Mouse (Mus musculus): ENCODE measurements around the gene Prkg1.
A peak's percentile ranks its signal among the peaks of the same experiment; 100 is the strongest.

The Prkg1 gene

DNA sequence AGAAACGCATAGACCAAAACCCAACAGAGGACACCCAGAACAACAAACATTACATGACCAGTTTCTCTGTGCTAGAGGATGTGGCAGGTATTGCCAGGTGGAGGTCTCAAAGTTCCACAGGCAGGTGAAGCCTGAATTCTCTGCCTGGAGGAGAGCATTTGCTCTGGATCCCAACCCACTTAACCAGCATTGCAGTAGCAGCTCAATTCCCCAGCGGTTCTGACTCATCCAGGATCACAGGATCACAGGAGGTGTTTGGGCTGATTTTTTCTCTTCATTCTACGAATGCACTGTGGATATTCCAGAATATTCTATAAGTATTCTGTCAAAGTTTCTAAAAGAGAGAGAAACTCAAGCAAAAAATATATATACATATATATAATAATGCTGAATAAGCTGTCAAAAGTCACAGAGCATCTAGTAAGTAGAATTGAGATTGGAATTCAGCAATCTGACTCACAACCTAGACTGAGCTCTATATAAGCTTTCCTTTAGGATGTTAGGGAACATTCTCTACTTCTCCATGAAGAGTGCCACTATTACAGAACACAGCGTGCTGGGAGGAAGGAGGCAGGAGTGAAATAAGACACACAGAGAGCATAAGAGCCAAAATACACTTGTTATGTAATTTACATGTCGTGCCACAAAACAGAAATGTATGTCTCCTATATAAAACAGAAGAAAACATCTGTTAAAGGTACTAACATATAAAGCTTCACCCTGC is 833.2 kb downstream of the Prkg1 start:
- DNase-seq (ENCODE audit: extremely low read depth, insufficient read length, low spot score), result no peak

DNA sequence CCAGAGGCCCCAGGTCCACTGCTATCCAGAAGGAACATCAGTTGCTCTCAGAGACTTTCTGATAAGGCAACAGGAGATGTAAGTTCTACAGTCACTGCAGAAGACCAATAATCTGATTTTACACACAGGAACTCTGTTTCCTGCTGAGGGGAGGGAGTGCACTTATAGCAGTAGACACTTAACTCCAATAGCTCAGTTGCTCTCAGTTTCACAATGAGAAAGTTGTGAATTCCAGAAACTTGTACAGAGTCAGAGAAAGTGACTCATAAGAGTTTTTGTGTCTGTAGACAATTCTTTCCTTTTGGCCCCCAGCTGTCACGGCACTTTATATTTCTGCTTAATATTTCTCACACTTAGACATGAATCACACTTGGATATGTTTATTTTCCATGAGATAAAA is 840.8 kb downstream of the Prkg1 start:
- peak; percentile 15 for DNase-seq (ENCODE audit: extremely low read depth, insufficient read length, low spot score)

DNA sequence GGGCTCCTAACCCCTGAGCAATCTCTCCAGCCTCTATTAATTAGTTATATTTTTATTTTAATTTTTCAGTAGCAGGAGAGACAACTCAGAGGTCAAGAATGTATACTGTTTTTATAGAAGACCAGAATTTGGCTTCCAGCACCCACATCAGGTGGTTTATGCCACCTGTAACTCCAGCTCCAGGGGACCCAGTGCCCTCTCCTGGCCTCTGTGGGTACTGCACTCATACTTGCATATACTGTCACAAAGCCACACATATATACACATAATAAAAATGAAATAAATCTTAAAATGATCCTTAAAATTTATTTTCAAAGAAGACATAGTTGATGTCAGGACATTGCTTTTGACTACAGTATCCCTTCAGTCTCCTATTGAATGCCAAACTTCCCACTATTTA is 862.5 kb downstream of the Prkg1 start:
- DNase-seq (ENCODE audit: extremely low read depth, insufficient read length, low spot score), result no peak

DNA sequence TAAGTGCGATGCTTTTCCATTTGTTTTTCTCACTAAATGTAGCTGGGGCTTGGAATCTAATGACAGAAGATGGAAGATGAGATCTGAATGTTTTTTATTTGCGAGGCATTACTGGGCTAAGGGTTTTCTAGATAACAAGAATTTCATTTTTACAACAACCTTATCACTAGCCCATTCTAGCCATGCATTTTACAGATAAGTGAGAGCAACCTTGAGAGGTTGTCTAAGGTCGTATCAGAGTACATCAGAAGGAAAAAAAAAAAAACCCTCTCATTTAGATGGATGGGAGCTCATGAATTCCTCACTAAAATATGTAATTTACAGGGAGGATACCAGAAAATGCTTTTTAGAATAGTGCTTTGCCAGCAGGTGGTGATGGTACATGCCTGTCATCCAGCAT is 863.8 kb downstream of the Prkg1 start:
- DNase-seq (ENCODE audit: extremely low read depth, insufficient read length, low spot score), result no peak

DNA sequence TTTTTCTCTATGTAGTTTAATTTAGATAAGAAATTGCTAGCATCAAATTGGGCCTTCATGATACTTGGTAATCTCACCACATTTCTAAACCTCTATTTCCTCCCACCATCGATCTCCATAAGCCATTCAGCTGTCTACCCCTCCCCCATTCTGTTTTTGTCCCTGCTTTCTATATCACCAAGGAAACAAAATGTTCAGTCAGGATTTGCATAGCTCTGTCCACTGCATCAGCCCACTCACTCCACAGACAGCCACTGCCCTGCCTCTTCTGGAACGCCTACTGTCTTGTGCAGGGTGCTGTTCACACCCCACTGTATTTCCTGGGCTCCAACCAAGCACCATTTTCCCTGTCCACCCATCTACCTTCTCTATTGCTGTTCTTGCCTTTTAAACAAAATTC is 874.5 kb downstream of the Prkg1 start:
- no peak for DNase-seq (ENCODE audit: extremely low read depth, insufficient read length, low spot score)

DNA sequence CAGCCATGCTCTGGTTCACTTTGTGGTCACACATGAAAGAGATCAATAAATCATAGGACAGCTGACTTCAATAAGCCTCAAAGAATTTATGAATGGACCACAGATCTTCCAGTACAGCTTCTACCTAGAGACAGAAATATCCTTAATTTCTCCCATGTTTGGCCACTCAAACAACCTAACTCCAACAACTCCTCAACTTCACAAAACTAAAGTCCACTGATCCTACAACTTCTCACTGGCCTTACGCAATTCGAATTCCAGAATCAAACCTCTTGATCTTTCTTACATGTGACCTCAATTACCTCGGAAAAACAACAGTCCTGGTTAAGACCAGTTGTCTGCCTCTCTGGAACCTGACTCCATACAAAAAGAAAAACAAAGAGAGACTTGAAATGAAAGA is 875.0 kb downstream of the Prkg1 start:
- DNase-seq (ENCODE audit: extremely low read depth, insufficient read length, low spot score), result no peak

DNA sequence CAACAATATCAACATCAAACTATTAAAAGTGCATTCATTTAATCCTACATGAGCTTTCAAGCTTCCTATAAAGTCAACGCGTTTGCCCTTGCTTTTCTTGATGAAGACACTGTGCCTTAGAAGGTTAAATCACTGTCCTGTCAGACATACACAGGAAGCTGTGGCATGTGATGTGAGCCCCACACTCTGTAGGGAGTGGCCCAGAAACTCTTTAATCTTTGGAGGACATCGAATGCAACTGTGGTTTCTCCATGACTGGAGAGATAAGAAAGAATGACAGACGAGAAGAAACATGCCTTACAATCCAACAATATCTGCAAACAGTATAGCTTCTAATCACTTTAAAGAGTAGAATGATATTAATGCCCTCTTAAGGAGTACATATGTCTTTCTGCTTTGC is 903.4 kb downstream of the Prkg1 start:
- DNase-seq (ENCODE audit: extremely low read depth, insufficient read length, low spot score), result peak; percentile 5

DNA sequence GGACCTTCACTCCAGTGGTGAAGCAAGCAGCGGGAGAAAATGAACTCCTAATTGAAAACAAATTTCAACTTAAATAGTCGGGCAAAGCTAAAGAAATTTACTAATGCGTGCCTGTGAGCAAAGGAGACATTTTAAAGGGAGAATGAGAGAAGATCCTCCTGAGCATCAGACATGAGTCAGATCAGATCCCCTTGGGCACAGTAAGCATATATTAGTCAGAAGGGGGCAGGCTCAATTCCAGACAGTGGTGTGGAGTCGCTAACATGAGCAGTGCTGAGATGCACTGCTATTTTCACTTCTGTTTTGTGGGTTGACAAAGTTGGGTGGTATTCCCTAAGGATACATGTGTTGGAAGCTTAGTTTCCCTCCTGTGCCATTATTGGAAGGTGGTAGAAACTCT is 913.8 kb downstream of the Prkg1 start:
- DNase-seq (ENCODE audit: extremely low read depth, insufficient read length, low spot score), result peak; percentile 27

DNA sequence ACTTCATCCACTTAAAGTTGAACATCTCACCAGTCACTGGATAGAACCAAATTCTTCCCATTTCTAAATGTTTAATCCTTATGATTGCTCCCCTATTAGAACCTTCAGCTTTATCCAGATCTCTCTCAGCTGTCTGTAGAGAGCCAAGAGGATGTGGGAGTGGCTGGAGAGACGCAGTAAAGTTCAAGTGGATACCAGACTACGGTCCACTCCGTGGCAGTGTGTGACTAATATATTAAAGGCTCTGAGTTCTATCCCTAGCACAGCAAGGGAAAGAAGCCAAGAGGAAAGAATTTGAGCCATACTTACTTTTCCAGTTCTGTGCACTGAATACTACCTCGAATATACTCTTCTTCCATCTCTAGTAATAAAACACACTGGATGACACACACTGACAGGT is 919.9 kb downstream of the Prkg1 start:
- no peak for DNase-seq (ENCODE audit: extremely low read depth, insufficient read length, low spot score)

DNA sequence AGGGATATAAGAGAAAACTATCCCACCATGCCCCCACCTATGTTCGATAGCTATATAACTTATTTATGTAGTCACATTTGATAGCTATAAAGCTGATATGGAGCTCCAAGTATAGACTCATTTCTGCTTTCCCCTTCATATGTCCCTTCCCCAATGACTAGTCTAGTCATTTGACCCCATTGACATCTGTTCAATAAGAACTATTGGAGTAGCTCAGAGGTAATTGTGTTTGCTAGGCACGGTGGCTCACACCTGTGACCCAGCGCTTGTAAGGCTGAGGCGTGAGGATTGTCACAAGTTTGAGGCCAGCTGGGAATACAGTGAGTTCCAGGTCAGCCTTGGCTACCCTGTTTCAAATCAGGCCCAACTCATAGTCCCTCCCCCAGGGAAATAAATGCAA is 921.2 kb downstream of the Prkg1 start:
- no peak for DNase-seq (ENCODE audit: extremely low read depth, insufficient read length, low spot score)

DNA sequence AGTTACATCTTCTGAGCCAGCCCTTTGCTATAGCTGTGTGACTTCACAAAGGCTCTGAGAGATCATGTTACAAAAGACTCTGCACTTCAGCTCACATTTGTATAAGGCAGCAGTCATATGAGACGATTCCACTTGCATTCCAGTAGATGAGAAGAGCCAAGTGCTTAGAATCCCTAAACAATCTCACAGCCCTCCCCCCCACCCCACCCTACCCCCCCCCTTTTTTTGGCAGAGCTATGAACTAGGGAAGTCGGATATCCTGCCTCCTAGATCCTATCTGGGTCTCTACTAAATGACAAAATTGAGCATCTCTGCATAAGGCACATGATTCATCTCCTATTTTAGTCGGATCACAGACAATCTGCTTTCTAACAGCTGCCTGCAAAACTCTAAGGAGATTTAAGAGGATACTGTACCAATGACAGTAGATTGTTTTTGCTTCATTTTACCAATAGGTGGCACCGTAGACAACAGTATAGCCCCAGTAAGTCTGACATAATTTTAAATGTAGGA is 921.7 kb downstream of the Prkg1 start:
- no peak for DNase-seq (ENCODE audit: extremely low read depth, insufficient read length, low spot score)

DNA sequence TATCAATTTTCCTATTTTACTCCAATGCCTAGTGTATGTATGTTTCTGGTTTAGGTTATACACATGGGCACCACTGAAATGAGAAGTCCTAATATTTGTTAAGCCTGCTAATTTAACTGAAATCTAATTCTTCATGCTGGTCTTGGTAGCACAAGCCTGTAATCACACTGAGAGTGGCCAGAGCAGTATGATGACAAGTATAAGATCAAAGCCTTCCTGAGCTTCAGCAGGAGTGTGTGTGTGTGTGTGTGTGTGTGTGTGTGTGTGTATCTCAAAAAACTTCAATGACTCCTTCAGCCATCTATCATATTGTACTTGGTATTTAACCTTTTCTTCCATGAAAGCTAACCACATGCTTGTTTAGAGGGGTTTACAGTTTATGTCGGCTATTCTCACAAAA is 922.2 kb downstream of the Prkg1 start:
- no peak for DNase-seq (ENCODE audit: extremely low read depth, insufficient read length, low spot score)

DNA sequence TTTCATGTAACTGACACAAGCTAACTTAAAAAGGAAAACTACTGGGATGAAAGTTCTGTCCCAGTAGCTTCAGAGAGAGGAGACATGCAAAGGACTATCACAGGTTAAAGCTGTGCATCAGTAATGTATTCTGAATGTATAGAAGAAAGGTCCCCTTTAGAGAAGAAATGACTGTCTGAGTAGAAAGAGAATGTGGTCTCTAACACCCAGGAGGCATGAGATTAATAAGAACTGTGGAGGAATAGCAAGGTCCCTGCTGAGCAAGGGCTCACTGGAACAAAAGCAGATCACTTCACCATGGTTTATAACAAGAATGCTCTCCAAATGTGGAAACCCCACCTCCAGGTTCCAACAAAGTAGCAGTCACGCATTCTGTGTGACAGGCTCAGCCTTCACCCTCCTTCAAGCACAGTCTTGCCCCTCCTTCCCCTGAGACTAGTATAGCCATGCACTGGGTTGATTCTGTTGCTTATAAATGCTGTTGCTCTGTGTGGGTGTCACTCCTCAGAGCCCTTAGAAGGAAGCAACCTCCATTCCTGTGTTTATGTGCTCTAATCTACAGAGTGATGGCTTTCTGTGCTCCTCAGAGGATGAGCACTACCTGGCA is 931.7 kb downstream of the Prkg1 start:
- DNase-seq (ENCODE audit: extremely low read depth, insufficient read length, low spot score), result no peak

DNA sequence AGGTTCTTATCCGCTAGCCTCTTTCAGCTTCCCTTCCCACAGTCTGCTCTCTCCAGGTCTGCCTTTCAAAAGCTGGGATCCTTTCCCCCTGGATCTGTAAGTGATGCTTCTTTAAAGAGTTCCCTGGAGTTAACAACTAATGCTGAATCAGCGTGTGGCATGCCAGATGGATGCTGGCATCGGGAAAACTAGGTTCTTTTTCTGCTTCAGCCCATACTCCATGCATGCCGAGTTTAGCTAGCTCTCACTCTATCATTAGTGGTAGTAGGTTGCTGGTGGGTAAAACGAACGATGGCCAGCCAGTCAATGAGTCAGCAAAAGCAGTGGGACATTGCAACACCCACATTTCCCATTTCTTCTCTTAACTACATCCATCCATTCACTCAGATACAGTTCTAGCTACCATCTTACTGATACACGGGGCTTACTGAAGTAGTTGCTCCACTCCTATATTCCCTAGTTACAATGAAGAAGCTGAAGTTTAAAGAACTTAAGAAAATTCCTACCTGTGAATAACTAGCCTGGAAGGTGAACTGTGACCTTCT is 935.5 kb downstream of the Prkg1 start:
- DNase-seq (ENCODE audit: extremely low read depth, insufficient read length, low spot score), result no peak

DNA sequence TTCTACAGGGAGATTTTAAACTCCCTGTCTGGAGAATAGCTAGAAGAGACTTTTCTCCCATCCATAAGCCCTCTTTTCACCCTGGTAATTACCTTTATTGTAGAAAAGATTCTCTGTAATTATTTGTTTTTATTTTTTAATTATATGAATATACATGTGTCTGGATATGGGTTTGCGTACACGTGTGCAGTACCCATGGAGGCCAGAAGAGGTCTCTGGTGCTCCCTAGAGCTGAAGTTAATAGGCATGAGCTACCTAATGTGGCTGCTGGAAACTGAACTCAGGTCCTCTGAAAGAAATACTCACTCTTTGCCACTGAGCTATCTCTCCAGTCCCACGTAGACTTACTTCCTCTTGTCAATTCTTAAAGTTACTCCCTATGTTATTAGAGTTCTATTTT is 937.0 kb downstream of the Prkg1 start:
- DNase-seq (ENCODE audit: extremely low read depth, insufficient read length, low spot score), result no peak

DNA sequence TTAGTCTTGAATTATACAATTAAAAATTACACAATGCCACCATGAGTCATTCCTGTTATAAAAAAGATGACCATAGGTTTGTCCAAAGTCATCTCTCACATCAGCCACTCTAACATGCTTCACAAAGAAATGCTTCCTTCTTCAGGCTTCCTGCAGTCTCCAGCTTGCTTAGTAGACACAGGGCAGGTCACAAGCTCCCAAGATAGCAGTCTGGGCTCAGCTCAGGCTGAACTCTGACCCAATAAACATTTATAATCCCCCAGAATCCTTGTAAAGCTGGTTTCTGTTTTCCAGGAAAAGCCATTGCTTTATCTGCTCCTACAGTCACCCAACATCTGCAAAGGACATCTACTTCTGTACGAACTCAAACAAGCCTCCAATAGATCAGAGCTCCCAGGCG is 938.7 kb downstream of the Prkg1 start:
- DNase-seq (ENCODE audit: extremely low read depth, insufficient read length, low spot score), result no peak

DNA sequence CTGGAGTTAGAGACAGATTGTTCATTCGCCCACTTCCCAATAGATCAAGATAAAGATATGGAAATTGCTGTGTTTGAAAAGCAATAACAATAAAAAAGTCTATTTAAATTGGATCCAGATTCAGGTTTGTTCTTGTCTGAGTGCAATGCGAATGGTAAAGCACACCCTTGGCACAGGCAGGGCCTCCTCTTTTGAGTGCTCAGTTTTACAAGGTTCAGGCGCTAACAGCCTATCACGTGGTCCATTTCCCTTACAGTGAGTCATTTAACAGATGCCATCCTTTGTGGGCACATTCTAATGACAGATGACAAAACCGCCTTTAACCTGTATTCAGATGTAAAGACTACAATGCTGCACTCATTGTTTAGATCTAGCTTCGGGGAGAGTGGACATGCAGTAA is 949.2 kb downstream of the Prkg1 start:
- DNase-seq (ENCODE audit: extremely low read depth, insufficient read length, low spot score), result no peak

DNA sequence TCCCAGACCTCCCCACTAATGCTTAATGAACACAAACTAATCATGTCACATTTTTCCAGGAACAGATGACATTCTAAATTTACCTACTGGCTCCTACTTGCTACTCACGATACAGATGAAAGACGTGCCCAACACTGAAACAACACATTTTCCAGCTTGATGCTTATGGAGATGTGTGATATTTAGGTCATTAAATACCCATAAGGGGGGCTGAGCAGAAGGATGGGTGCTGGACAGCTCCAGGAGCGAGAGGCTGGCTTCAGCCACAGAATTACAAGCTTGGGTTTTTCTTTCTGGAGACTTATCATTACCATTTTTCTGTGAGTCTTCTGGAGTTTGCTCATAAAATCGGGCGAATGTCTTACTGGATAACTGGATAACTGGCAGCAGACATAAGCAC is 958.6 kb downstream of the Prkg1 start:
- no peak for DNase-seq (ENCODE audit: extremely low read depth, insufficient read length, low spot score)

DNA sequence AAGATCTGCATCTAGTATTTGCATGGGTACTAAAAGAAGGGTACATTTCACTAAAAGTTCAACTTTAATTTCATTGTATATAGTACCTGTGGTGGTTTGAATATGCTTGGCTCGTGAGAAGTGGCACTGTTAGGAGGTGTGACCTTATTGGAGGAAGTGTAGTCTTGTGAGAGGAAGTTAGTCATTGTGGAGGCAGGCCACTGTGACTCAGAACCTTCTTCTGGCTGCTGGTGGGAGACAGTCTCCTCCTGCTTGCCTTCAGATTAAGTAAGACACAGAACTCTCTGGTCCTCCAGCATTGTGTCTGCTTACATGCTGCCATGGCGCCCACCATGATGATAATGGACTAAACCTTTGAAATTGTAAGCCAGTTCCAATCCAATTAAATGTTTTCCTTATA is 984.0 kb downstream of the Prkg1 start:
- DNase-seq (ENCODE audit: extremely low read depth, insufficient read length, low spot score), result peak; percentile 15

DNA sequence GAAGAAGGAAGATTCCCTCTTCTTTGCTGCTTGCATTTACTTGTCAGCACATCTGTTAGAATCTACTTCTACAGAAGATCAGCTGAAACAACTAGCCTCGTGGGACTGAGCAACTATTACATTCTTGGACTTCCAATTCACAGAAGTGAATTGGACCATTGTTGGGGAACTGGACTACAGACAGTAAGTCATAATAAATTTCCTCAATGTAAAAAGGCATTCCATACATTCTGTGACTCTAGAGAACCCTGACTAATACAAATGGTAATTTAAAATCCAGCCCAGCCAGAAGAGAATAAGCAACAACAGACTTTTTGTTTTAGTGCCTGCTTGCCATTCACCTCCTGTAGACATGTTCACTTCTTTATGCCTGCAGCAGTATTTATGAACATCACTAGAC is 996.5 kb downstream of the Prkg1 start:
- DNase-seq (ENCODE audit: extremely low read depth, insufficient read length, low spot score), result no peak

DNA sequence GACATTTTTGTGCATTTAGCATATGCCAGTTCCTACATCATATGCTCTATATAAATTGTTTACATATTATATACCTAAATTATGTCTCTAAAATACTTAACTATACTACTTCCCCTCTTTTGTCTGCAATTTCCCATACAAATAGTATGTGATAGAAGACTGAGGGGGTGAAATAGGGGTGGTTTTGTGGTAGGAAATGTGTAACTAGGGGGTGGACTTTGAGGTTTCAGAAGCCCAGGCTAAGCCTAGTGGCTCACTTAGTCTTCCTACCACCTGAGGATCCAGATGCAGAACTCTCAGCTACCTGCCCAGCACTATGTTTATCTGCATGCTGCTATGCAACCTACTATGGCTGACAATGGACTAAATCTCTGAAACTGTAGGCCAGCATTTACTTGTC is 1020.4 kb downstream of the Prkg1 start:
- no peak for DNase-seq (ENCODE audit: extremely low read depth, insufficient read length, low spot score)

DNA sequence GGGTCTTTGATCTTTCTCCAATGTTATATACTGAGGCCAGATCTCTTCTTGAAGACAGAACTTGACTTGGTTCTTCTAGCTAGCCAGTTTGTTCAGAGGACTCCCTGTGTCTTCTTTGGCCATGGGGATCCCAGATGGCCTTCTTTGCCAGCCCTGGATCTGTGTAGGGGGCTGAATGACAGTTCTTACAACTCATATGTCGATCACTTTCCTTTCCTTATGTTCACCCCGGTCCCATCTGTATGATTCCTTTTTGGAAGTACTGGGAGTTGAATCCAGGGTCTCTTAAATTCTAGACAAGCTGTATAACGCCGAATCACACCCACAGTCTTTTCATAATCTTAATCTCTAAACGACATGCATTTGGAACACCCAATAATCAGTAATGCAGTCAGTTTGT is 1065.7 kb downstream of the Prkg1 start:
- no peak for DNase-seq (ENCODE audit: extremely low read depth, insufficient read length, low spot score)
